Mouse (Mus musculus) splenic B cell, adult 2 months (primary cell): ENCODE data around the gene Tnfaip3.
A peak's percentile ranks its signal among the peaks of the same experiment; 100 is the strongest.

Experiments used
- DNase-seq: peaks from one replicate; pipeline ENCODE4 v3.0.0-alpha.2; 2011; ENCODE audit warnings: low read depth, low spot score
- H3K27me3 ChIP-seq: 2 replicates; pipeline ENCODE4 v1.6.1; 2012; ENCODE audit warnings: mild to moderate bottlenecking, low read length, moderate library complexity, mixed read lengths; ENCODE audit not compliant: control insufficient read depth, poor library complexity, insufficient read depth, severe bottlenecking
- H3K36me3 ChIP-seq: 2 replicates; pipeline ENCODE4 v1.6.1; 2012; ENCODE audit warnings: mild to moderate bottlenecking, low read length, moderate library complexity, mixed read lengths; ENCODE audit not compliant: control insufficient read depth, poor library complexity, insufficient read depth, severe bottlenecking

Gene Tnfaip3

DNA sequence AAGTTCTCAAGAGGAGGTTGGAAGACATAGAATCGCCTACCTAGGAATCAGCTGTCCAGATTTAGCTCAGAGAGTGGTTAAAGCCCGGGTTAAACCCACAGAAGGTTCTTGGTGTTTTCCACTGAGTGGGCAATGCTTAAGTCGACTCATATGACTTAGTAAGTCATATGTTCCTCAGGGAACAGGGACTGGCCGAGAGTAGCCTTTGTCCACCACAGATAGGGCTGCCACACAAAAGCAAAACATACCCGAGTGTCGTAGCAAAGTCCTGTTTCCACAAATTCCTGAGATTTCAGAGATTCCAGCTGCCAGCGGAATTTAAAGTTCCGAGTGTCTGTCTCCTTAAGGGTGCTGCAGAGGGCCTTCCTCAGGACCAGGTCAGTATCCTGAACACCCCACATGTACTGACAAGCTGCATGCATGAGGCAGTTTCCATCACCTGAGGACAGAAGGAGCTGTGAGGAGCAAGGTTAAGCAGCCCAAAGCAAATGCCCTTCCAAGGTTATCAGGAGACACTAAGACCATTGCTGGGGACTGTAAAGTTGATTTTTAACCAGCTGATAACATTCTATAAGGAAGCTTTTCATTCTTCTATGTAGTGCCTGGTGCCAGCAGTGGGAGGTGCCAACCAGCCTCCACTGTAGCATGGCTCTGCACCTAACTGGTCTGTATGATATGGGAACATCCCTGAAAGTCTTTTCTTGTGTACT is 7.4 kb downstream of the Tnfaip3 start:
- no peak for DNase-seq
- Histone ChIP-seq H3K27me3 (no peaks in the 10 kb centered on the region), H3K36me3 (peaks cover 12% of the 10 kb centered on the region)

- no peak for DNase-seq
- Histone ChIP-seq H3K36me3 (peaks cover 16% of the 10 kb centered on the region), H3K27me3 (no peaks in the 10 kb centered on the region)
These were observed 13.2 kb downstream of the Tnfaip3 start for GRCm38 (mm10) chr10:19002091-19002785.

- H3K27me3 ChIP-seq = no peaks in the 10 kb centered on the region
- peak; percentile 70 for DNase-seq
- peaks cover 9% of the 10 kb centered on the region for H3K36me3 ChIP-seq
These were observed 16.0 kb downstream of the Tnfaip3 start for GRCm38 (mm10) chr10:18999427-18999826.

DNA sequence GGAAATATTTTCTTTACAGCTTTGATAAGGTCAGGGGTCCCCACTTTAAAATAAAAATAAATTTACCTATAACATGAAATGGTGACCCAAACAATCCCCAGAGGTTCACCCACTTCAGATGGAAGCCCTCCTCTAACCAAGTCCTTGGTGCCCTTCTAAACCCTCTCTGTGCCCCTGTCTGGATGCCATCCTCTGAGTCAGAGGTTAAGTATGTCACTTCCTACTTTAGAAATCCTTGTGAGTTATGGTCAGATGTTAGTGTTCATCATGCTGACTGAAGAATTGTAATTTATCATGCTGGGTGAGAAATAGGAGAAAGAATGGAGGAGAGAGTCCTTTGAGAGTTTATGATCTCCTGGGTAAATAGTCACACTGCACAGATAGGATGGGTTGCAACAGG is 19.1 kb downstream of the Tnfaip3 start:
- peaks cover 3% of the 10 kb centered on the region for H3K36me3 ChIP-seq
- no peak for DNase-seq
- H3K27me3 ChIP-seq = no peaks in the 10 kb centered on the region; the same call in 1 of the 2 replicates

GRCm38 (mm10) chr10:18995465-18996261 is 19.8 kb downstream of the Tnfaip3 start:
- peaks cover 3% of the 10 kb centered on the region for H3K36me3 ChIP-seq
- H3K27me3 ChIP-seq = no peaks in the 10 kb centered on the region; the same call in 1 of the 2 replicates
- DNase-seq = peak; percentile 74

GRCm38 (mm10) chr10:18992971-18993370 is 22.5 kb downstream of the Tnfaip3 start:
- no peak for DNase-seq
- Histone ChIP-seq H3K36me3 (no peaks in the 10 kb centered on the region), H3K27me3 (no peaks in the 10 kb centered on the region; the same call in 1 of the 2 replicates)

- Histone ChIP-seq H3K36me3 (no peaks in the 10 kb centered on the region), H3K27me3 (no peaks in the 10 kb centered on the region; the same call in 1 of the 2 replicates)
- peak; percentile 53 for DNase-seq
These were observed 24.4 kb downstream of the Tnfaip3 start for GRCm38 (mm10) chr10:18991057-18991456.

- DNase-seq = peak; percentile 51
- Histone ChIP-seq H3K27me3 (no peaks in the 10 kb centered on the region; the same call in 1 of the 2 replicates), H3K36me3 (no peaks in the 10 kb centered on the region)
These were observed 27.6 kb downstream of the Tnfaip3 start for GRCm38 (mm10) chr10:18987907-18988199.

DNA sequence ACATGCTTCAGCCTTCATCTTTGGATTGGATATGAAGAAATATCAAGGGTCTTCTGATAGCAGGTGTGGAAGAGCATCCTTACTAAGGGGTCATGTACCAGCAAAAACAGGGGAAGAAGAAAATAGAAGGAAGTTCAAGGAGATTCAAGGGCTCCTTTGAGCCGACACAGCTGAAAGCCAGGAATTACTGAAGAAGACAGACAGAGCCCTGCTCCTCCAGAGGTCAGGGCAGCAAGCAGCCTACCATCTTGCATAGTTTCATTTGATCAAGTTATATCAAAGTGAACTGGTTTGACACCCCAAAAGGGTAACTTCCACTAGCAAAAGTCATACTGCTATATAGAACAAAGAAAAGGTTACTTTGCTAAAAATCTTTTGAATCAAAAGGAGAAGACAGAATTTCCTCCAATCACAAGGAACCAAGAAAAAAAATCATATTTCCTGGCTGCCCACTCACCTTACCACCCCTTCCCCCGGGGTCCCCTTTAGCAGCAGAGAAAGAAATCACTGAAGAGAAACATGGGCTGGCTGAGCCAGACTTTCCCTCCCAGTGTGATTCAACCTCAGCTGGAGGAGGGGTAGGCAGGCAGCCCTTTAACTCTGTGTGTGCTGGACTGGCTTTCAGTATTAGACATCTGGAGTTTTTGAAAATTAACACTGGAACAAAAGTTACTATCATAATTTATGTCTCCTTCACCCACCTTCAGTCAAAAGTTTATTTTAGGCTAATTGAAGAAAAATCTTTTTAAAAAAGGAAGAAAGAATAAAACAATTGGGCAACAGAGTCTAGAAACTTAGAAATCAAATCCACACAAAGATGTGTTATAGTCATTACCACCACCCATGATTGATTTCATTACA is 28.2 kb downstream of the Tnfaip3 start:
- peak; percentile 36 for DNase-seq
- Histone ChIP-seq H3K27me3 (no peaks in the 10 kb centered on the region; the same call in 1 of the 2 replicates), H3K36me3 (no peaks in the 10 kb centered on the region)

DNA sequence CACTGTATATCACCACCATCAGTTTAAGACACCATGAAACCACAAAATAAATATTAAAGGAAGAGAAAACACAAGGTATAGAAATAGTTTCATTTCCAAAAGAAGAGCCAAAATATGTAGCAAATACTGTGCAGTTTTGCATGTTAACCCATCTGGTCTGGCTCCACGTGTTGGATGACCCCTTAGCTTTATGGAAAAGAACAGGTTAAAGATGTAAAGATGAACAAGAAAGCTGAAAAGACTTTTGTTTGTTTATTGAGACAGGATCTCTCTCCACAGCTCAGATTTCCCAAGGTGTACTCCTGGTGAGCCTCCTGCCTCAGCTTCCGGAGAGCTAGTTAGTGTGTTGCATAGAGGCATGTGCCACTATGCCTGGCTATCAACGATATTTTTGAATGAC is 29.9 kb downstream of the Tnfaip3 start:
- H3K36me3 ChIP-seq = no peaks in the 10 kb centered on the region
- DNase-seq = no peak

GRCm38 (mm10) chr10:18983514-18983913 is 31.9 kb downstream of the Tnfaip3 start:
- H3K36me3 ChIP-seq = no peaks in the 10 kb centered on the region
- DNase-seq = no peak
- no peaks in the 10 kb centered on the region for H3K27me3 ChIP-seq

More for the DNA sequence above, 29.9 kb downstream of the Tnfaip3 start:
- H3K27me3 ChIP-seq = no peaks in the 10 kb centered on the region

GRCm38 (mm10) chr10:18974486-18974885 is 41.0 kb downstream of the Tnfaip3 start:
- H3K36me3 ChIP-seq = no peaks in the 10 kb centered on the region
- H3K27me3 ChIP-seq = no peaks in the 10 kb centered on the region
- no peak for DNase-seq

DNA sequence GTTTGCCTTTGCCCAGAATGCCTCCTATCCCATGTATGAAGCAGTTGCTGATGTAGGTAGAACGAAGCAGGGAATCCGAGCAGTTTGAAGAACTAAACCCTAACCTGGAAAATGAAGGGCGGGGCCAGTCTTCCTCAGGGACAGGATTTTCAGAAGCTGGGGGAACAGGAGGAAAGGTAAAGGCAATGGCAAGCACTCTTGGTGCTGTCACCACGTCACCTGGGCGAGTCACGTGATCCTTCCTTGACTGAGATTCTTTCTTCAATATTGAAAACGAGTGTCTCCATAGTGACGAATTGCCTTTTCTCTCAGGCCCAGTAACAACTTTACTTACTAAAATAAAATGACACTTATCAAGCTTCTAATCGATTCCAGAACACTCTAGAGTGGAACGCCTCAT is 48.6 kb downstream of the Tnfaip3 start:
- DNase-seq = no peak
- H3K36me3 ChIP-seq = no peaks in the 10 kb centered on the region

DNA sequence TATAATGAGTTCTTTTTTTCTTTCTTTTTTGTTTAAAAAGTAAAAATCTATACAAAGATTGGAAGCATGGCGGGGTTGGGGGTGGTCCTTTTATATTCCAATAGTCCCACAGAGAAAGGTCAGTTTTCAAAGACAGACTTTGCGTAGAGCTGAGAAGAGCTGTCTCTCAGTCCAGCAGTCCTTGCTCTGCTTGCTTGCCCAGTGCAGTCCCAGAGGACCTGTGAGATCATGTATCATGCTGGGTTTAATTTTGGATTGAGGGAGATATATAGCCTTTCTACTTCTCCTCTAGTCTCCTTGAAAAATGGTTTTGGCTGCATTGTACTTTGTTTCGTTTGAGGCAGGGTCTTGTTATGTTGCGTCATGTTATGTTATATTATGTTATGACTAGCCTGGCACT is 49.9 kb downstream of the Tnfaip3 start:
- DNase-seq = no peak
- Histone ChIP-seq H3K36me3 (no peaks in the 10 kb centered on the region), H3K27me3 (no peaks in the 10 kb centered on the region; the same call in 1 of the 2 replicates)

More for the DNA sequence above, 48.6 kb downstream of the Tnfaip3 start:
- no peaks in the 10 kb centered on the region; the same call in 1 of the 2 replicates for H3K27me3 ChIP-seq
